Mouse (Mus musculus) cerebellum, adult 2 months (tissue): ENCODE results near the gene Jph4. TPM values are rescaled to one million over a fixed set of nuclear protein-coding genes. Genes with fewer than 3 reads are reported as not detected.

Source experiments
- DNase-seq, 2 experiments: peaks; one replicate each; pipeline ENCODE4 v3.0.0; 2021
- H3K27ac ChIP-seq: fragments of 200-500 bp; 2 replicates; pipeline ENCODE4 v1.5.1; 2012; ENCODE audit warnings: low read length, control low read depth, inconsistent platforms; ENCODE audit not compliant: insufficient read depth
- H3K27me3 ChIP-seq: fragments of 200-500 bp; 2 replicates; pipeline ENCODE4 v1.6.1; 2012; ENCODE audit warnings: inconsistent platforms, mild to moderate bottlenecking, low read length, moderate library complexity; ENCODE audit not compliant: control insufficient read depth, insufficient read depth
- H3K4me1 ChIP-seq: fragments of 200-500 bp; 2 replicates; pipeline ENCODE4 v1.6.1; 2011; ENCODE audit warnings: low read length; ENCODE audit not compliant: control insufficient read depth, insufficient read depth
- H3K4me3 ChIP-seq: fragments of 200-500 bp; replicated peaks from 2 replicates; pipeline ENCODE3; 2011; ENCODE audit warnings: mild to moderate bottlenecking, low read depth, low read length, control low read depth; ENCODE audit not compliant: insufficient read depth
- CTCF ChIP-seq: fragments of 200-500 bp; IDR thresholded peaks from 2 replicates; pipeline ENCODE4 v1.5.1; 2011; ENCODE audit warnings: low read depth, mild to moderate bottlenecking, control low read depth, low read length, moderate library complexity, borderline replicate concordance; ENCODE audit not compliant: insufficient read depth
- POLR2A ChIP-seq: fragments of 200-500 bp; IDR thresholded peaks from 2 replicates; pipeline ENCODE4 v1.6.1; 2011; ENCODE audit warnings: low read length, control low read depth, borderline replicate concordance; ENCODE audit not compliant: insufficient read depth
- WGBS: fragments of 180-500 bp; shearing (Covaris S2); methylation state at CpG from one replicate; pipeline ENCODE4 v1.1.7; 2018; 5-methylcytosine and 5-hydroxymethylcytosine counted together
- polyA plus RNA-seq: library from polyadenylated mRNA; depleted of rRNA; stranded (reverse); fragments of >200 nt; gene quantifications from 2 replicates; pipeline ENCODE4 v1.2.3, GENCODE M21; 2012

Gene Jph4
- polyA plus RNA-seq, 1 experiment: 204 TPM

GRCm38 (mm10) chr14:55108202-55108870, 8.4 kb downstream of the Jph4 start:
- peak; percentile 69 to 84 for DNase-seq
- Histone ChIP-seq H3K4me3 (no peak overlapping the region), H3K27ac (peak overlapping the region; percentile 88), H3K27me3 (no peaks in the 10 kb centered on the region), H3K4me1 (peaks cover 50% of the 10 kb centered on the region)
- TF ChIP-seq CTCF (no peak), POLR2A (no peak)
- 4% methylated on average over 9 of the region's 9 CpGs for WGBS

- Histone ChIP-seq H3K4me3 (no peak overlapping the region), H3K4me1 (peaks cover 52% of the 10 kb centered on the region), H3K27me3 (no peaks in the 10 kb centered on the region), H3K27ac (0 out of 2 replicates have a peak overlapping the region, but pooled peaks have one; percentile 88)
- no peak for DNase-seq
- WGBS: 63% methylated on average over 8 of the region's 8 CpGs
- no peak for TF ChIP-seq POLR2A
Observed at GRCm38 (mm10) chr14:55106990-55107389, 9.7 kb downstream of the Jph4 start.

- peak within 1 kb of the TSS; percentile 88 for H3K27ac ChIP-seq
- H3K4me1 ChIP-seq: peaks cover 48% of the 10 kb centered on the region
- peak within 1 kb of the TSS; percentile 60 for H3K4me3 ChIP-seq
- peak; percentile 87 to 89 for DNase-seq
- no peaks in the 10 kb centered on the region for H3K27me3 ChIP-seq
- TF ChIP-seq CTCF (peak; percentile 26; the same call in 1 of the 2 replicates), POLR2A (peak; percentile 53; the same call in 1 of the 2 replicates)
- WGBS: under 1% methylated on average over 39 of the region's 39 CpGs
Observed at GRCm38 (mm10) chr14:55105836-55106809, 10.6 kb downstream of the Jph4 start, which contains the start of gene Ap1g2. Ap1g2 (minus strand) TSS chr14:55106593.

- TF ChIP-seq CTCF (no peak), POLR2A (no peak)
- WGBS: 13% methylated on average over 7 of the region's 7 CpGs
- H3K4me1 ChIP-seq: peaks cover 46% of the 10 kb centered on the region
- no peak overlapping the region for H3K27ac ChIP-seq
- H3K4me3 ChIP-seq: no peak overlapping the region
- DNase-seq: no peak
- H3K27me3 ChIP-seq: no peaks in the 10 kb centered on the region
Observed at GRCm38 (mm10) chr14:55105386-55105785, 11.3 kb downstream of the Jph4 start.

DNA sequence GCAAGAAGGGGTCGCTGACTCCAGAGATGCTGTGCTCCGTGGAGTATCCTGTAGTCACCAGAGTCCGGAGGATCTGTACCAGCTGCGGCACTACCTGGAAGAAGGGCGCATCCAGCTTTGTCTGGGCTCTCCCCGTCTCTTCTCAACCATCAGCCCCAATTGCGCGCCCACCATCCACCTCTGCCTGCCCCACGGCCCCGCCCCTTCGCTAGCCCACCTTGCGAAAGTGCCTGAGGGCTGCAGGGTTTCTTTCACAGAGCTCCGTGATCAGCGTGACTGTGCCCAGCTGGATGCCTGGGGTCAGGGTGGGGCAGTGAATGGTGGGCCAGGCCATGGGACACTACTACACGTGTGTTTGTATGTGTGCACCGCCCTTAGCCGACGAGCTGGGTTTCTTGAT, 12.4 kb downstream of the Jph4 start:
- Histone ChIP-seq H3K4me1 (peaks cover 36% of the 10 kb centered on the region), H3K27ac (no peak overlapping the region), H3K4me3 (no peak overlapping the region), H3K27me3 (no peaks in the 10 kb centered on the region)
- DNase-seq: no peak
- TF ChIP-seq POLR2A (no peak), CTCF (no peak)
- 89% methylated on average over 18 of the region's 18 CpGs for WGBS

DNA sequence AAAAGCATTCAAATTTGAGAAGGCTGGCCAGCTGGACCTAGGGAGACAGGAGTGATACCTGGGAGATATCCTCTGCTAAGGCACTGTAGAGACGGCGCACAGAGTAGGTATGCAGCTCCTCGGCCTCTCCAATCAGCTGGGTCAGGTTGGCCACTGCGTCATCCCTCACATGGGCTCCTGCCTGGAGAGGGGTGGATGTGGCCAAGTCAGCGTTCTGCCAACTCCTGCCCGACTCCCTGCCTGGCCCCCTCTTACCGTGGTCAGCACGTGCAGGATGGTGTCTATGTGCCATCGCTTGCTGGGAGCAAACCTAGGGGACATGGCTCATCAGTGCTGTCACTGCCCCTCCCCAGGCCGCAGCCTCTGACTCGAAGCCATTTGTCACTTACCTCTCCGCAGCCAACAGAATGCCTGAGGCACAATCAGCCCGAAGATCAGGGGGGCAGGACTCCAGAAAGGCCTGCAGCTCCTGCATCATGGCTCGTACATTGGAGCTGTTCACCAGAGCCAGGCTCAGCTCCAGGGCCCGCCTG, 14.4 kb downstream of the Jph4 start:
- Histone ChIP-seq H3K27ac (no peak overlapping the region), H3K27me3 (no peaks in the 10 kb centered on the region), H3K4me3 (no peak overlapping the region), H3K4me1 (peaks cover 19% of the 10 kb centered on the region)
- WGBS: 23% methylated on average over 15 of the region's 15 CpGs
- no peak for TF ChIP-seq POLR2A
- TF ChIP-seq CTCF: no peak
- DNase-seq: peak in 1 of 2 experiments; percentile 52

GRCm38 (mm10) chr14:55101592-55101991, 15.1 kb downstream of the Jph4 start:
- WGBS: 11% methylated on average over 4 of the region's 4 CpGs
- H3K4me3 ChIP-seq: no peak overlapping the region
- H3K4me1 ChIP-seq: peaks cover 16% of the 10 kb centered on the region
- no peak overlapping the region for H3K27ac ChIP-seq
- TF ChIP-seq CTCF (peak; percentile 81), POLR2A (no peak)
- H3K27me3 ChIP-seq: no peaks in the 10 kb centered on the region
- peak; percentile 75 to 81 for DNase-seq

DNA sequence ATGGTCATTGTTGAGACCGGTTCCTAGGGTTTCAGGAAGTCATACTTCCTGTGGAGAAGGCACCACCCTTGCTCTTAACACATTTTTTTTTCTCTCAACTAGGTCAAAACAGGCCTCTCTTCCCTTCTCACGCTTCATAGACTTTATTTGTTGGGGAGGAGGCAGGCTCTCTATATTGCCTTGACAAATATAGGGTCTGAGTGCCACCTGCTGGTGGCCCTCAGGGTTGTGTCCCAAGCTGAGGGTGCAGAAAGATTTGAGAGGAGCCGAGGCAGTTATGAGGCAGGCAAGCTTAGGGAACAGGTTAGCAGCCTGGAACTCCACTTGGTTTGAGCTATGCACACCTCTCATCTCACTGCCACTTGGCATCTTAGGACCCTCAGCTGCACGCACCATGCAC, 18.7 kb downstream of the Jph4 start:
- WGBS: 63% methylated on average over 4 of the region's 4 CpGs
- Histone ChIP-seq H3K27me3 (no peaks in the 10 kb centered on the region), H3K4me1 (peaks cover 22% of the 10 kb centered on the region), H3K4me3 (no peak overlapping the region), H3K27ac (no peak overlapping the region)
- peak; percentile 66; the same call in 1 of the 2 replicates for TF ChIP-seq CTCF
- no peak for TF ChIP-seq POLR2A
- peak in 1 of 2 experiments; percentile 48 for DNase-seq
